Mouse (Mus musculus) left cerebral cortex, adult 11 months (tissue): ENCODE measurements around the gene Zfp418.
A peak's percentile ranks its signal among the peaks of the same experiment; 100 is the strongest.
"Not testable (repeated sequence)": the region's sequence is repeated elsewhere in the genome, so short reads cannot be mapped to it uniquely, and the experiment has no call there.

Experiments
- DNase-seq: peaks from one replicate; pipeline ENCODE4 v3.0.0; 2022; ENCODE audit warnings: low spot score

Zfp418 gene

DNA sequence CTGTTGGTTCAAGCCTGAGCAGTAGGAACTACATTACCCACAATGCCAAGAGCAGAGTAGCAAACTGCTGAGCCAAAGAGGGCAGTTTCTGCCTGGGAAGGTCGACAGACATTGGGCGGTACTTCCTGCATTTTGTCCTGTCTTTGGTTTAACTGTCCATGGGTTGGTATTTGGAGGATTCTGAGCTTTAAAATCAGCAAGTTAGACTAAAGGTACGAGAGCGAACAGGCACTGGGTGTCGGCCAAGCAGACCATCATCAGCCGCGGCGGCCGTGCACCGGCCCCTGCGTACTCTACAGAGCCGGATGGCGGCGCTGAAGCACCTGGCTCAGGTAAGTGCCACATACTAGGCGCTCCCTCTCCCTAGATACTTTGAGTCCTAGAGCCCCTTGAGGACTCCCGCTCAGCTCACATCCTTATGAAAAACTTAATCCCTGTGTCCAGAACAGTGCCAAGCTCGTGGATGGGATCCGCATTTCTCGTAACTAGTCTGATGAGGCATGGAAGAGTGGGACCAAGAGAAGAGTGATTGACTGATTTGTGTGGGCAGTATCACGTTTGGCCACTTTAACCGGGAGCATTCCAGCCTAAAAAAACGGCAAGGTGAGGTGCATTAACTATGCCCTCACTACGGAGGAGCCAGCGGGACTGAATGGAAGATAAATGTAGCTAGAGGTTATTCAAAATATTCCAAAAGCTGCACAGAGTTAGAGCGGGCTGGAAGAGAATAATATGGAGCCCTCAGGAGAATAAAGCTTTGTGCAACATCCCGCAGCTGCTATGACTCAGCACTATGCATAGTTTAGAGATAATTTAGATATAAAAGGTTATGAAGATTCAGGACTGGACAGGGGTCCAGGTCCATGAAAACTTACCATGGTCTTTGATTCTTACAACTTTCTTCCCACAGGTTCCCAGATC is at the start of gene Zfp418:
Zfp418 (plus strand) TSS at position 104 of the 921 bp plus-strand sequence.
- peak; percentile 59 for DNase-seq

DNA sequence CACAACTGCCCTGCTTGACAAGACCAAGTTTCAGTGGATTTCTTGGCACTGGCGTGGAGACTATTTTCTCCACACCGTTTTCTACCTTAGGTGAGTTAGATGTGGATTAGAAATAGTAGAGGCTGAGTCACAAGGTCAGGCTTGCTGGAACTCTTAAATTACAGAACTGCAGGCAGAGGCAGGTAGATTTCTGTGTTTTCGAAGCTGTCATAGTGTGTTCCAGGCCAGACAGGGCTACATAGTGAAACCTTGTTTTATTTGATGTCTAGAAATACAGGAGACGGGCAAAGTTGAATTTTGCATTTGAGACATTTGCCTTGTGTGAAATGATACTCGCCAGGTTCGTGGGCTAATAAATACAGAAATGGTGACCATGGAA is 49.5 kb upstream of the Zfp418 start:
- DNase-seq: no peak

DNA sequence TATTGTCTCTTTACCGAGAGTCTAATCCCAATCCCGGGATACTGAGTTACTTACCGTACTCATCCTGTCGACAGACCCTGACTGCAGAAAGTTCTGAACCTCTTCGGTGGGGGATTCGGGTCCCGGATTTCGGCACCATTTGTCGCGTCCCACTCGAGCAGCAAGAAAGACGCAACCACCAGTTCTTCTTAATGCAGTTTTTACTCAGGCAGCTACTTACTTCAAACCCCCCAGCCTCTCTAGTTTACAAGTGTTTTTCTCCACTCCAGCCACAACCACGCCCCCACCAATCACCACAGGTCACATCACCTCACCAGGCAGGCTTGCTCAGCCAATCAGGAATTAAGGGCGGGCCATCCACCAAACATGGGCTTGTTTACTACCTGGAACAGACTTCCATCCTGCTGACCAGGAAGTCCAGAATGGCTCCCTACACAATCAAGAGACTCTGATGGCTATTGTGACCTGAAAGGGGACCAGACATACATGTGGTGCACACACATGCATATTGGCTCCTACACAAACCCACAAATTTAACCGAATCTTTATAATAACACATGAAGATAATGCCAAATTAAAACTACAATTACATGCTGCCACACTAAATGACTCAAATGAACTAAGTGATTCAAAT is 40.5 kb upstream of the Zfp418 start:
- not testable (repeated sequence) for DNase-seq

DNA sequence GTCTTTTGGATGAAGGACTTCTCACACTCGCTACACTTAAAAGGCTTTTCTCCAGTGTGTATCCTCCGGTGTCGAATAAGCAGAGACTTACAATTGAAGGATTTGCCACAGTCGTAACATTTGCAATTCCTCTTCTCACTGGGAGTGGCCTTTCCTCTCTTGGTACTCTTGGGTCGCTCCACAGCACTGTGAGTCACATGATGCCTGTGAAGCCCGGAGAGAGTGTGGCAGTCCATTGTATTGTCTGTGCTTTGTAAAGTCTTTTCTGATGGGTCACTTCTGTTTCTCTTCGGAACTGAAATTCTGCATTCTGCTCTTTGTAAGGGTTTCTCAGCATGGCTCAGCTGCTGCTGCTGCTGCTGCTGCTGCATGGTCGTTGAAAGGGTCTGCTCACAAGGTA is 38.4 kb upstream of the Zfp418 start:
- no peak for DNase-seq

DNA sequence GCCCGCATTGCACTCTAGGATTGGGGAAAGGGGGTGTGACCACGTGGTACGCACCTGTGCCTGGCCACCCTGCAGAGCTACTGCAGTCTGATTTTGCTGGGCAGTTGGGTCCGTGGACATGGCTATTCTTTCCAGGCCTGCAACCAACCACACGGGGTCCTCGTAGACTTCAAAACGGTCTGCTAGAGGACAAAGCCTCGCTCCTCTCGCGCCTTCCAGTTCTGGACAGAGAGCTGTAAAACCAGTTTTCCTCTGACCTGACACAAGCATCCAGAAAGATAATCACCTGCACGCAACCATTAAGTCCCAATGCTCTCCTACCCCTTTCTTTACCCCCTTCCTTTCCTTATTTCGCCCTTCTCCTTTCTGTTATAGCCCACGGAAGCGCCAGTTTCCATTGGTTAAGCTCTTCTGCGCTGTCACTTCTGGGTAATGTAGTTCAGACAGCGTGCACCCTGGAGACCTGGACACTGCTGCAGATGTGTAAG is 34.7 kb upstream of the Zfp418 start, which contains the start of gene Zfp773:
Zfp773 (minus strand) TSS at position 377 of the 488 bp plus-strand sequence.
- DNase-seq: peak; percentile 35

DNA sequence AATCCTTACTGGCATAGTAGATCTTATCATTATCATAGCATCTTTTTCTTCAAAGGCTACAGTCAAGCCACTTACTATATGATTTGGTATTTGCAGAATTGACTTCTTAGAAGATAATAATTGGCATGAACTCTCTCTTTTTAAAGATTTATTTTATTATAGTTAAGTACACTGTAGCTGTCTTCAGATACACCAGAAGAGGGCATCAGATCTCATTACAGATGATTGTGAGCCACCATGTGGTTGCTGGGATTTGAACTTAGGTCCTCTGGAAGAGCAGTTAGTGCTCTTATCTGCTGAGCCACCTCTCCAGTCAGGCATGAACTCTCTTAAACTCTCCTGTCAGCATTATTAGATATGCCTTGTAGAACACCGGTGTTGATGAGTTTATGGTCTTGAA is 26.9 kb upstream of the Zfp418 start:
- DNase-seq: no peak

DNA sequence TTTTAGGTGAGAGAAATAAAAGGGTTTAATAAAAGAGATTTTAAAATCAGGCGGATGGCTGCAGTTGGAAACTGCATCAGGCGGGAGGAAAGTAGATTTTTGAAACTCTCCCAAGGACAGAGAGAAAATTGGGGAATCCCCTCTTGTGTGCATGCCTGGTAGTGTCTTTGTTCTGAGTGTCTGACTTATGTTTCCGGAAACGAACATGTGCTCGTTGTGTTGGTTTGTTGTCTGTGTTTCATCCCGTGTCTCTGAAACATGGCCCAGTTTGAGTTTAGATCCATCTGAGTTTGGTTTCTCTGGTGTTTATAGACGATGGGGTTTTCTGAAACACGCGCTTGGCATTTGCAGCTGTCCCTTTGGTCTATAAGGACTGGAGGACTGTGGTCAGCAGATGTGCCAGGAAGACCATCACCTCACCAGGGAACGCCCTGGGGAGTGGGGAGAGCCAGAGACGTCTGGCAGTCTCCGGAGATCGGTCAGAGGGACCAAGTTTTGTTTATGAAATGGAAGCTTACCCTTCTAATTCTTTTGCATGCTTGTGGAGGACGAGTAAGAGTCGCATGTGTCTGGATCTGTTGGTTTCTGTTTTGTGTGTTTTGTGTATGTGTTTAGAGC is 25.0 kb upstream of the Zfp418 start:
- no peak for DNase-seq

DNA sequence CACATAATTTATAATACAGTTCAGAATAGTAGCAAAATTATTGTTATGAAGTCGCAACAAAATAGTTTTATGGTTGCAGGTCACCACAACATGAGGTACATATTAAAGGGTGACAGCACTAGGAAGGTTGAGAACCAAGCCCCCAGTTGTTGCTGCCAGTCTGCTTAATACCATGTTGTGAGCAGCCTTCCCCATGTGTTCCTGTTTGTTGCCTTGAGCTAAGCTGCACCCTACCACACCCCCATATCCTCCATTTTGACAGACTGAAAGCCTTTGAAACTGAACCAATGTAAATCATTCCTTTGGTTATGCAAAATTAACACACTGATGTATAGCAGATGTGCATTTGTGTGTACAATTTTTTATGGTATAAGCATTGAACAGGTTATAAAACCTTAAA is 14.8 kb downstream of the Zfp418 start:
- DNase-seq: no peak

DNA sequence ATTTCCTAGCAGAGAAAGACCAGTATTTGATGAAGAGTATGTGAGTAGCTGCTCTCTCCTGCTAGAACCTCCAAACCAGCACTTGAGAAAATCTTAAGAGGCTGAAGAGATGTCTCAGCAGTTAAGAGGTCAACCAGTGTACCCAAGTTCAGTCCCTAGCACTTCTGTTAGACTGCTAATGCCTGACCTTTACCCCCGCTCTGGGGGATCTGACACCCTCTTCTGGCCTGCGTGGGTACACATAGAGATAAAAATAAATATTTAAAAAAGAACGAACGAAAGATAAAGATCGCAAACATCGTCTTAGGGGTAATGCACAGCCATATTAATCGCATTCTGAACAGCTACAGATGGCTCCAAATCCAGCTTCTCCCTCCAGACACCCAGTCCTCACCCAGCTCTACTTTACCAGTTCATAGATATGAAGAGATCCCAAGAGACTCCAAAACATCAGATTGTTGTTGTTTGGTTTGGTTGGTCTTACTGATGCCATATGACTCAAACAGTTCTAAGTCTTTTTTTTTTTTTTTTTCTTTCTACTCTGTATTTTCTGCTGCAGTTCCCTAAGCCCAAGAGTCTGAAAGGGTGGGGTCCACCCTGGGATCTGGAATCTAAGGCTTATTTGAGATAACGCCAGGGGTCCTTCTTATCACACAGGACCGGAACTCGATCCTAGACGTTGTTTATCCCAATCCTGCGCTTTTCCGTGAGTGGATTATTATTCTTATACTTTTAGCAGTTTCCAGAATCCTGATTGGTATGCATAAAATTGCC is 16.5 kb downstream of the Zfp418 start:
- DNase-seq: no peak

DNA sequence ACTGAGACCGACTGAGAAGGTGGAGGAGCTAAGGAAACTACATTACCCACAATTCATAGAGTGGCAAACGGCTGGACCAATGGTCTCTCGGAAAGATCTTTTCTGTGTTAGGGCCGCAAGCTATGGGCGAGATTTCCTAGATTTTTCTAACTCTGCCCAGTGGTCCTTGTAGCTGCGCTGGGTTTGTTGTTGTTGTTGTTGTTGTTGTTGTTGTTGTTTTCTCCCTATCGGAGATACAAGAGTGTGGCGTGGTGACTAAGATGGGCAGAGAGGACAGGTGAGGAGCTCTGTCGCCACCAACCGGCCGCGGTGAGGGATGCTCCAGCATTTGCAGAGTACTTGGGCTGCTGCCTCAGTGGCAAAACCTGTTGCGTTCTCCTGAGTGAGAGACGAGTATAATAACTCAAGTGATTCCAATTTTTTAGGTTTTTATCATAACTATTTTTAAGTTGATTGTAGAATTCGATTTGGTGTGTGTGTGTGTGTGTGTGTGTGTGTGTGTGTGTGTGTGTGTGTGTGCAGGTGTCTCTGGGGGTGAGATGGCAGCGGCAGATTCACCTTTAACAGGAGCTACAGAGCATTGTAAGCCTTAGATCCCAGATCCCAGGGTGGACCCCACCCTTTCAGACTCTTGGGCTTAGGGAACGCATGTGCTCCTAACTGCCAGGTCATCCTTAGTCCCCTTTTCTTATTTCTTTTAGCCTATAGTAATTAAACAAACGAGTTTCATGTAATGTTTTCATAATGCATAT is 17.2 kb downstream of the Zfp418 start:
- DNase-seq: peak; percentile 59

DNA sequence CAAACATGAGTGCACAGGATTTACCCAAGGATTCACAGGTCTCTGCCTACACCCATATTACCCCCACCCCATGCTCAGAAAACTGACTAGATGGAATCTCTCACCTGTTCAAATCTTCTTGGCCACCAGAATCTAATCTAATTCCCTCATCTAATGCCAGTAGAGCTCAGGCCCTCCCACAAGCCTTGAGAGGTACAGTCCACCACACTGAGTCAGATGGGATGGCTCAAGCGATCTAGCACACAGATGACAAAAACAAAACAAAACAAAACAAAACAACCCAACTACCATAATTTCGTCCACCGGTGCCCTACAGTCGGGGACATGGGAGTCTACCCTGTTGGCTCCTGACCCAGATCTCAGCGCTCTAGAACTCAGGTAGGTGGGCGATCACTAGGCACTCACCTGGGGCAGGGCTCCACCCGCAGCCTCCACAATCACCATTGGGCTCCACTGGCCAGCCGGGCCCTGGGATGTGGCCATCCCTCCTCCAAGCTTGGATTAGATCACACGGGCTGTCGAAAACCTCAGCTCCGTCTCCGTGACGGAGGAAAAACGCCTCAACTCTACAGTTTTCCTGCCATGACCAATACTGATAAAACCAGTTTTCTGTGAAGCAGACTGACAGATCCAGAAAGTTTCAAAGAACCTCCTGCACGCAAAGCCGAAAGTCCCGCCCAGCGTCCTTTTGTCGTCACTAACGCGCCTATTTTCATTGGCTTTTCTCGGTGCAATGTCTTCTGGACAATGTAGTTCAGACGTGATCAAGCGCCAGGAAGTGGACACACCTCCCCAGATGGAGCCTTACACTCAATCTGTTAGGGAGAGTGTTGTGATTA is 38.4 kb downstream of the Zfp418 start, which contains the start of gene Zfp772:
Zfp772 (minus strand) TSS at position 686 of the 839 bp plus-strand sequence.
- DNase-seq: peak; percentile 44
